Mouse (Mus musculus) liver, adult 2 months (tissue): ENCODE data around the gene S100a4.

Experiments used
- CTCF ChIP-seq: fragments of 200-500 bp; IDR thresholded peaks from 2 replicates; pipeline ENCODE4 v1.5.1; 2011; ENCODE audit warnings: low read depth, low read length, control low read depth
- POLR2A ChIP-seq: fragments of 200-500 bp; IDR thresholded peaks from 2 replicates; pipeline ENCODE4 v1.6.1; 2011; ENCODE audit warnings: low read length, control low read depth; ENCODE audit not compliant: insufficient read depth; ENCODE audit errors: extremely low read depth

DNA sequence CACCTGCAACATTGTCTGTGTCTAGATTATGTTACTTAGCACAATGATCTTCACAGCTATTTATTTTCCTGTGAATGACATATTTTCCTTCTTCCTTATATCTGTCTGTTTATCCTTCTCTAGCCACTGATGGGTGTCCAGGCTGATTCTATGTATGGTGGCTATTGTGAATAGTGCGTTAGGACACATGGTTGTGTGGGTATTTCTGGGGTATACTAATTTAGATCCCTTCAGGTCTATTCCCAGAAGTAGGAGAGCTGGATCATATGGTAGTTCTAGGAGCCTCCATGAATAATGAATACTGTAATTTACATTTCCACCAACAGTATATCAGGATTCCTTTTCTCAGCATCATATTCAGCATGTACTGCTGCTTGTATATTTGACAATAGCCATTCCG is 46.3 kb downstream of the S100a4 start:
- no peak for TF ChIP-seq CTCF
- no peak for TF ChIP-seq POLR2A
